Mouse (Mus musculus): ENCODE measurements around the gene Snrpd2.

Snrpd2 gene

DNA sequence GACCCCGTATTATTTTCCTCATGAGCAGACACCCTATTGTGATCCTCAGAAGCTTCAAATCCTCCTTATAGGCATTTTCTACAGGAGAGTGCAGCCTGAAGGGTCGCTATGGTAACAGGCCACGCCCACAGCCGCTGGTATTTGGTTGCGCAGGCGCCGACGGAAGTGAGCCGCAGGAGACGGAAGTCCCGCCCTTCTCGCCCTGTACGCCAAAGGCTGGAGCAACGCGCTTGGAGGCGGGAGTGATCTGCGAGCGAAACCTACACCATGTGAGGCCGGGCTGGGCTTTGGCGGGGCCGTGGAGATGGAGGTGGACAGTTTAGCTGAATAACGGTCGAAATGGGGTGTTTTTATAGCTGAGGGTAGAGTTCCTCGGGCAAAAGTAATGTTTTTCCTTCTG, at the start of gene Snrpd2:
Gene Snrpd2, plus strand, starts transcription at position 97 of the 400 bp plus-strand sequence.
- DNase-seq (ENCODE audit: low spot score) = peak; percentile 97

GRCm38 (mm10) chr7:19100290-19100689, 49.2 kb upstream of the Snrpd2 start:
- DNase-seq (ENCODE audit: low spot score) = no peak

- DNase-seq (ENCODE audit: low spot score) = no peak
Measured at GRCm38 (mm10) chr7:19103741-19104140, 45.8 kb upstream of the Snrpd2 start.

DNA sequence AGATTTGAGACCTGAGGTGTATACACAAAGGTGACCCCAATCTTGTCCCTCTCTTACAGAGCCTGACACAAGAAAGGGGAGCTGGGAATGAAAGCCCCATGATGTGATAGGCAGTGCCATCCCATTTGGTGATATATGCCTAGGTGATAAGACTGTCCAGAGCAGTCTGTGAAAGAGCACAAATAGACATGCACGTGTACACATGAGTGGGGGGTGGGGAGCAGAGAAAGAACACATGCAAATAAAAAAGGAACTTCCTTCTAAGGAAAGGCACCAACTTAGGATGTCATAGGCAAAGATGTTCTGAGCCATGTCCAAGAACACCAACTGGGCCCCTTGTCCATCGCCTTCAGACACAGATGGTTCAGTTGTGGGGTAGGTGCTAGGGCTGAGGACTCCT, 45.0 kb upstream of the Snrpd2 start:
- DNase-seq (ENCODE audit: low spot score) = no peak

DNA sequence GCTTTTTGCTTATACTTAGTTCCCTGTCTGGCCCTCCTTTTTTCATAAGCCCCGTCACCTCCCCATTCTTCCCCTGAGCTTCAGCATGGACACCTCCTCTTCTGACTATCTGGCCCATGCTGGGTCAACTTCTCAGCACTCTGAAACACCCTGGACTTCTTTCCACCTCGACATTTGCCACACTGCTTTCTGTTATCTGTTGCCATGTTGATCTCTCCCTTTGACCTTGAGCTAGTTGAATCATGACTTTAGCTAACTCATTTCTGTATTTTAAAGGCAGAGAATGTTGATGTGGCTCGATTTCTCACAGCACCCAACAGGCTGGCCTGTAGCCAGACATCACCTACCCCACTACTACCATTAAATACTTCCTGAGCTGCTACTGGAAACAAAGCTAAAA, 42.1 kb upstream of the Snrpd2 start:
- DNase-seq (ENCODE audit: low spot score) = no peak

- no peak for DNase-seq (ENCODE audit: low spot score)
Measured at GRCm38 (mm10) chr7:19109565-19109964, 40.0 kb upstream of the Snrpd2 start.

DNA sequence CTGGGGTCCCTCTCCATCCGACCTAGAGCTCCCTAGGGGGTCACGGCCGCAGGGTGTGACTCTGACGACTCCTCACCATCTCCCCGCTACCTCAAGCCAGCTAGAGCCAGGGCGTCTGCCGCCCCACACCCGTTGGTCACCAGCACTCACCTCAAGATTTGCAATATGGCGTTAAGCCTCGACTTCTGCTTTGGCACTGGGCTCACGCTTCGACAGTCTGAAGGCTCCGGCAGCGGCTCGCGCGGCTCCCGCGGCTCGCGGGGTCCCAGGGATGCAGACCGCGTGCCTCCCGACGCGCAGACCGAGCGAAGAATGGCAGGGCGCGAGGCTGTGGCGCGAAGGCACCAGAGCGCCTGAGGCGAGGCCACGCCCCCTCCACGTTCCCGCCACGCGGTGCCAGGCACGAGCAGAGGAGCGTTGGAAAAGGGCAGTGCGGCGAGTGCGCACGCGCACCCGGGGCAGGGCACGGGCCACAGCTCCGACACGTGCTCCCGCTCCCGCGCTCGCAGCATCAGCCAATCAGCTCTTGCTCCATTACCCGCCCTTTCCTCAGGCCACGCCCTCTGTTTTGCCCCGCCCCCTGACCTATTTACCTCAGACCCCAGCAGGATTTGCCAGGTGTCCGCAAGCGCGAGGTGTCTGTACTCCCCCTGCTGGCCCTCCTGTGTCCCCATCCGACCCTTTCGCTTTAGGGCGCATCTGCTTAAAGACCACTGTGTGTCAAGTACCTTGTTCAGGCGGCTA, 31.3 kb upstream of the Snrpd2 start, which contains the start of gene Gm4969:
Gene Gm4969, minus strand, starts transcription at position 341 of the 744 bp plus-strand sequence.
- peak; percentile 48 for DNase-seq (ENCODE audit: low spot score)

GRCm38 (mm10) chr7:19119083-19119482, 30.4 kb upstream of the Snrpd2 start:
- DNase-seq (ENCODE audit: low spot score) = no peak

GRCm38 (mm10) chr7:19119631-19120429, 29.7 kb upstream of the Snrpd2 start, which contains the start of gene Fbxo46:
Gene Fbxo46, plus strand, starts transcription at chr7:19119859.
- DNase-seq (ENCODE audit: low spot score) = peak; percentile 96

DNA sequence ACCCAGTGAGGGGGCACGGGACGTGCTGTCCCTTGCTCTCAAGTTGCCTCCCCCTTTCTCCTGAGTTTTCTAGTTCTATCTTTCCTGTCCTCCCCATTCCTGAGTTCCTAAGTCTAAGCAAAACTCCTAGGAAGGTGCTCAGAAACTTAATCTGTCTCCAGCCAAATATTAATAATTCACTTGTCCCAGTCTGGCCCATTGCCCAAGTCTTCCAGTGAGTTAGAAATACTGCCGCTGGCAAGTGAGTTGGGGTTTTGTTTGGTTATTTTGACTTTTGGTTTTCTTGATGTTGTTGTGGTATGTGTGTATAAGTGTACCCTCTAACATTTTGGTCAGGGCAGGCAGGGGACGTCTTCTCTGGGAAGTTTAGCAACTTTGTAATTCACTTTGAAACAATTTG, 27.8 kb upstream of the Snrpd2 start:
- no peak for DNase-seq (ENCODE audit: low spot score)

- DNase-seq (ENCODE audit: low spot score) = no peak
Measured at GRCm38 (mm10) chr7:19124713-19125112, 24.8 kb upstream of the Snrpd2 start.

- no peak for DNase-seq (ENCODE audit: low spot score)
Measured at GRCm38 (mm10) chr7:19127744-19128143, 21.8 kb upstream of the Snrpd2 start.

- no peak for DNase-seq (ENCODE audit: low spot score)
Measured at GRCm38 (mm10) chr7:19129396-19129795, 20.1 kb upstream of the Snrpd2 start.

DNA sequence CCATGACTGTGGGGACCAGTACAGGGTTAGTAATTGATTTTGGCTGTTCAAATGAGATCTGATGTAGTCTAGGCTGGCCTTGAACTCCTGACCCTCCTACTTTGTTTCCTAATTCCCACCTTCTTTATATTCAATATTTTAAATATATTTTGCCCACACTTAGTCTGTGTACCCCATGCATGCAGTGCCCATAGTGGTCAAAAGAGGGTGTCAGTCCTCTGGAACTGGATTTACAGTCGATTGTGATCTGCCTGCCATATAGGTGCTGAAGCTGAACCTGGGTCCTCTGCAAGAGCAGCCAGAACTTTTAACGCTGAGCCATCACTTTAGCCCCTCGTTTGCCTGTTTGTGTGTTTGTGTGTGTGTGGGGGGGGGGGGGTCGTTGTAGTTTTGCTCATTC, 18.9 kb upstream of the Snrpd2 start:
- no peak for DNase-seq (ENCODE audit: low spot score)

GRCm38 (mm10) chr7:19131324-19131848, 18.1 kb upstream of the Snrpd2 start:
- DNase-seq (ENCODE audit: low spot score) = peak; percentile 98

- DNase-seq (ENCODE audit: low spot score) = no peak
Measured at GRCm38 (mm10) chr7:19136168-19136567, 13.4 kb upstream of the Snrpd2 start.

- DNase-seq (ENCODE audit: low spot score) = no peak
Measured at GRCm38 (mm10) chr7:19136673-19137334, 12.7 kb upstream of the Snrpd2 start.

DNA sequence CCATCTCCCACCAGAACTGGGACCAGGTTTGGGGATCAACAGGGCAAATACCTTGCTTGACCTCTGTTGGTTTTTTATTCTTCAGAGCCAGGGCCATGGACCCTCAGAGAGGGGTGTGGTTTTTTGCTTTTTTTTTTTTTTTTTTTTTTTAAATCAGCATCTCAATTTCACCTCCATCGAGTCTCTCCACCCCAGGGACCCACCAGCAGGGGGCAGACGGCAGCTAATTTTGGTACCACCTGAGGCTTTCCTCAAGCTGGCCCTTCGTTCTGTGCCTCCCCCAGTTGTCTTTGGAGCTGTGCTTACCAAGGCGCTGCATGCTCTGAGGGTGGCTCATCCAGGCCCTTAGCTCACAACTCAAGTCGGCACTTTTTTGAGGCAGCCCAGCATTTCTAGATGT, 12.1 kb upstream of the Snrpd2 start:
- DNase-seq (ENCODE audit: low spot score) = peak; percentile 75

DNA sequence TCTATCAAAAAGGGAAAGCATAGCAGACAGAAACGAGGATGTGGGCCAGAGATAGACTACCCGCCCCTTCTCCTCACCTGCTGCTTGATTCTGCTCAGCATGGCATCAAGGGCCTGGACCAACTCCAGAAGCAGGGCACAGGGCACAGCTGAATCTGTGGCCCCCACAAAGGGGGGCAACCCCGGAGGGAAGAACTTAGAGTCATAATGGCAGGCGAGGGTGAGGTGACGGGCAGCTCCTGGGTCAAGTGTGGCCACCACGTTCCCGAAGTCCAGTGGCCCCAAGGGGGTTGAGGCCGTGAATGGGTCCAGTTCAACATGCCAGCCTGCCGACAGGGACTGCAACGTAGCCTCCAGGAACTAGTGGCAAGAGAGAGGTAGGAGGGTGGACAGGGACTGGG, 2.7 kb upstream of the Snrpd2 start:
- no peak for DNase-seq (ENCODE audit: low spot score)

DNA sequence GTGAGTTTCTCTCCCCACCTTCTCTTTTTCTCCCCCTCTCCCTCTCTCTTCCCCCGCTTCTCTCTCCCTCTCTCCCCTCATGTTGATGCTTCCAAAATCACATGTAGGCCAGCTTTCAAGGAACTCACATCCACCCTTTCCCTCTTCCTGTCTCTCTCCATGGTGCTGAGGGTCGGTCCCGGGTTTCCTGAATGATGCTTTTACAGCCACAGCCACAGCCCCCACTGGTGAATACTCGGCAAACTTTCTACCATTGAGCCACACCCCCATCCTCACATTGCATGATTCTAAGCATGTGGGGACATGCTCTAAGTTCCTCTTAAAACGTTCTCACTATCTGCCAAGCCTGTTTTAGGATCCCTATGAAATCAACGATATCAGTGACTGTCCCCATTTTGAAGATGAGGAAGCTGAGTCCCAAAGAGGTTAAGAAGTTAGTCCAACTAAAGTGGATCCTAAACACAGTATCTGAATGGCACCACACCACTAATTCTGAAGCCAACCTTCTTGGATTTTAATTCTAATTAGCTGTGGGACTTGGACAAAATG, 2.0 kb upstream of the Snrpd2 start:
- no peak for DNase-seq (ENCODE audit: low spot score)

GRCm38 (mm10) chr7:19148180-19148874, 1.2 kb upstream of the Snrpd2 start:
- no peak for DNase-seq (ENCODE audit: low spot score)
